Mouse (Mus musculus) midbrain, embryonic 13.5 days (tissue): ENCODE data around the gene Svop. TPM values are rescaled to one million over a fixed set of nuclear protein-coding genes. Genes with fewer than 3 reads are reported as not detected.

Experiments used
- ATAC-seq: fragments of 200-750 bp; cut with Nextera tagmentation; 2 replicates; pipeline ENCODE4 v1.8.0; 2017; ENCODE audit warnings: mild to moderate bottlenecking, moderate TSS enrichment, moderate library complexity
- H3K27ac ChIP-seq: fragments of 300-500 bp; sonication (generic); 2 replicates; pipeline ENCODE4 v1.5.1; 2015; ENCODE audit warnings: inconsistent platforms, mild to moderate bottlenecking, moderate library complexity
- H3K27me3 ChIP-seq: fragments of 300-500 bp; sonication (generic); 2 replicates; pipeline ENCODE4 v1.6.1; 2015; ENCODE audit warnings: mild to moderate bottlenecking, inconsistent platforms
- H3K36me3 ChIP-seq: fragments of 300-500 bp; sonication (generic); 2 replicates; pipeline ENCODE4 v1.6.1; 2015; ENCODE audit warnings: mild to moderate bottlenecking, inconsistent platforms
- H3K4me1 ChIP-seq: fragments of 300-500 bp; sonication (generic); replicated peaks from 2 replicates; pipeline ENCODE4 v1.6.1; 2015; ENCODE audit warnings: inconsistent platforms
- H3K4me2 ChIP-seq: fragments of 300-500 bp; sonication (generic); replicated peaks from 2 replicates; pipeline ENCODE4 v1.6.1; 2015; ENCODE audit warnings: moderate library complexity, mild to moderate bottlenecking, inconsistent platforms
- H3K4me3 ChIP-seq: fragments of 300-500 bp; sonication (generic); replicated peaks from 2 replicates; pipeline ENCODE4 v1.5.1; 2015; ENCODE audit warnings: mild to moderate bottlenecking, inconsistent platforms
- H3K9ac ChIP-seq: fragments of 300-500 bp; sonication (generic); replicated peaks from 2 replicates; pipeline ENCODE4 v1.6.1; 2015; ENCODE audit warnings: mild to moderate bottlenecking, inconsistent platforms
- H3K9me3 ChIP-seq: fragments of 300-500 bp; sonication (generic); 2 replicates; pipeline ENCODE4 v1.6.1; 2016; ENCODE audit warnings: mild to moderate bottlenecking, inconsistent platforms
- WGBS: fragments of 180-500 bp; shearing (Covaris S2); methylation state at CpG from one replicate; pipeline ENCODE4 v1.1.7; 2015; 5-methylcytosine and 5-hydroxymethylcytosine counted together
- polyA plus RNA-seq: library from polyadenylated mRNA; unstranded; fragments of >200 nt; fragmentation: Nextera tagmentation; extraction: Ambion mirVana; gene quantifications from 2 replicates; pipeline ENCODE4 v1.2.1, GENCODE M21; 2015

Gene Svop
- 79.3 and 82.7 TPM in 2 replicates for polyA plus RNA-seq

DNA sequence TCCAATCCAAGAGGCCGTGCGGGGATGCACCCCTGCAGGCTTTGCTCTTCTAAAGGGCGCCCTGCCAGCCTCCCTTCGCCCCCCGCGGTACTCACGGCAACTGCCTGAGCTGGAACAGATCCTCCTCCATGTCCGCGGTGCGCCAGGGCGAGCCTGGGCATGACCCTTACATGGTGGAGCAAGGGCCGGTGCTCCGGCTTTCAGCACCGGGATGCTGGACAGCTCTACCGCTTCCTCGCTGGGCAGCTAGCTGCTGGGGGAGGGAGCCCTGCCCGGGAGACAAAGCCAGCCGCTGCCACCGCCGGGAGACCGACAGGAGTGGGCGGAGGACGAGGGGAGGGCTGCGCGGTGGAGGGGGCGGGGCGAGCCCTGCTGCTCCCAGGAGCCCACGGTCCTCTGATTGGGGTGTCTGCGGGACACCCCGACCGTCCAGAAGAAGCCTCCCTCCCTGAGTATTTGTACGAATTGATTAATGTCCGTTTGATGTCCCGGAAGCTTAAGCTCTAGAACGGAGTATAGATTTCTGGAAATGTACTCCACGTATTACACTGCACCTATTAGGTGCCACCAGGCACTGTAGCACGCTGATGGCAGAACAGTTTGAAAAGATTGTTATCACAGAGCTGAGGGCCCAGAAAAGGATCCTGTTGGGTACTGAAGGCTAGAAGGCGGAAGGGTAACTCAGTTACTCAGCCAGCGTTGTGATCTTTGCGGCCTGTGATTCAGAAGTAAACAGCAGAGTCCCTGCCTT is at the start of gene Svop:
Gene Svop (minus strand): TSS at position 514 of the 751 bp plus-strand sequence.
- H3K36me3 ChIP-seq = no peaks in the 10 kb centered on the region
- H3K27ac ChIP-seq = peak within 1 kb of the TSS; percentile 96
- peaks cover 28% of the 10 kb centered on the region for H3K4me1 ChIP-seq
- H3K9ac ChIP-seq = peak within 1 kb of the TSS; percentile 95
- peak within 1 kb of the TSS; percentile 64 for H3K4me2 ChIP-seq
- no peaks in the 10 kb centered on the region for H3K9me3 ChIP-seq
- ATAC-seq = peak; percentile 88
- peak within 1 kb of the TSS; percentile 79 for H3K4me3 ChIP-seq
- WGBS = 3% methylated on average over 40 of the region's 40 CpGs
- H3K27me3 ChIP-seq = peaks cover 6% of the 10 kb centered on the region; the same call in 1 of the 2 replicates

DNA sequence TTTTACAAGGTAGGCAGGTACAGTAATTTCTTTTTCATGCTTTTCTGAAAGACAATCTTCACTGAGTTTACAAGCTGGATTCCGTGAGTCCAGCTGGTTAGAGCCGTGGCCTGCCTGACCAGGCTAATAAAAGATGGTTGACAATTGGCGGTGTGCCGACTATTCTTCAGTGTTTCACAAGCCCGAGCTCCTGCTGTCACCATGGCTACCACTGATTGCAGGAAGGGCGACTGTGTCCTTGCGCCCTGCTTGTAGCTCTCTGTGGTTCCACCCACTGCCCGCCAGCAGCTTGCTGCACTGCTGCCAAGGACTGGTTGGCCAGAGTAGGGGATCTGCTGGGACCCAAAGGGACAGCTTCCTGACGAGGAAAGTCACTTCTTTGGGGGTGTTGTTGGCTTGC is 47.8 kb upstream of the Svop start:
- H3K9me3 ChIP-seq = no peaks in the 10 kb centered on the region
- H3K36me3 ChIP-seq = no peaks in the 10 kb centered on the region
- 24% methylated on average over 9 of the region's 9 CpGs for WGBS
- peak overlapping the region; percentile 78 for H3K27ac ChIP-seq
- H3K4me1 ChIP-seq = peaks cover 29% of the 10 kb centered on the region
- peak; percentile 85 for ATAC-seq
- H3K4me2 ChIP-seq = peak overlapping the region; percentile 17
- no peaks in the 10 kb centered on the region for H3K27me3 ChIP-seq
- H3K4me3 ChIP-seq = no peak overlapping the region
- no peak overlapping the region for H3K9ac ChIP-seq

DNA sequence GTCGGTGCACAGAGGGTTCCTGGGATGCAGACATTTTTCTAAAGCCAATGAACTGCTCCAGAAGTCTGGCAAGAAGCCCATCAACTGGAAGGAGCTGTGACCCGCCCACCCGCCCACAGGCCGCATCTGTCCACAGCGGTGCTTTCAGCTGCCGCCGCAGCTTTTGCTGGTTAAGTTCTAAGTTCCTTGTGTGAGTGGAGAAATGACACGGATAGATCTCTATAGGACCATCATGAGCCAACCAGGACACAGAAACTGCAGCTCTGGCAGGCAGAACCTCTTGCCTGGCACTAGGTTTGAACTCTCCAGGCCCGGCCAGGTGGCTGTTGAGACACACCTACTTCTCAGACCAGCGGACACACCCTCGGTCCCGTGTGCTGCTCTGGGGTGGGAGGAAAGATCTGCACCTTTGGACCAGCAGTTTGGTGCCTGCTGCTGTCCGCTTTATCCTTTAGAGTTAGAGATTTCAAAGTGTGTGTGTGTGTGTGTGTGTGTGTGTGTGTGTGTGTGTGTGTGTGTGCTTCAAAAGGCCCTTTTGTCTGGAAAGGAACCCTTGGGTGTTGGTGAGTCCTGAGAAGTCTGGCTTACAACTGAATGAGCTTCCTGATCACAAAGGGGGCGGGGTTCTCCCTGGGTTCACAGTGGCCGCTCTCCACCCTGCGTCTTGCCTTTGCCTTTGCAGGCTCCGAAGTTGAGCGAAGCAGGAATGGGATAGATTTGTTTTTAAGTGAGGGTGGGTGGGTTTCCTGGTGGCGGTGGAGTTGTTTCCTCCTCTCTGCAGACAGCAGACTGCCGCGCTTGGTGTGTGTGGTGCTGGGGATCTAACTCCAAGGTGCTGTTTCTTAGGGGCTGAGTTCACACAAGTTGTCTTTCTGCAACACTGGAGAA is 47.2 kb upstream of the Svop start:
- no peaks in the 10 kb centered on the region for H3K27me3 ChIP-seq
- H3K9me3 ChIP-seq = no peaks in the 10 kb centered on the region
- no peak overlapping the region for H3K9ac ChIP-seq
- peak overlapping the region; percentile 78 for H3K27ac ChIP-seq
- H3K4me1 ChIP-seq = peaks cover 29% of the 10 kb centered on the region
- WGBS = 67% methylated on average over 21 of the region's 21 CpGs
- H3K4me2 ChIP-seq = peak overlapping the region; percentile 17; the same call in 1 of the 2 replicates
- ATAC-seq = peak; percentile 55
- H3K36me3 ChIP-seq = no peaks in the 10 kb centered on the region
- H3K4me3 ChIP-seq = no peak overlapping the region

DNA sequence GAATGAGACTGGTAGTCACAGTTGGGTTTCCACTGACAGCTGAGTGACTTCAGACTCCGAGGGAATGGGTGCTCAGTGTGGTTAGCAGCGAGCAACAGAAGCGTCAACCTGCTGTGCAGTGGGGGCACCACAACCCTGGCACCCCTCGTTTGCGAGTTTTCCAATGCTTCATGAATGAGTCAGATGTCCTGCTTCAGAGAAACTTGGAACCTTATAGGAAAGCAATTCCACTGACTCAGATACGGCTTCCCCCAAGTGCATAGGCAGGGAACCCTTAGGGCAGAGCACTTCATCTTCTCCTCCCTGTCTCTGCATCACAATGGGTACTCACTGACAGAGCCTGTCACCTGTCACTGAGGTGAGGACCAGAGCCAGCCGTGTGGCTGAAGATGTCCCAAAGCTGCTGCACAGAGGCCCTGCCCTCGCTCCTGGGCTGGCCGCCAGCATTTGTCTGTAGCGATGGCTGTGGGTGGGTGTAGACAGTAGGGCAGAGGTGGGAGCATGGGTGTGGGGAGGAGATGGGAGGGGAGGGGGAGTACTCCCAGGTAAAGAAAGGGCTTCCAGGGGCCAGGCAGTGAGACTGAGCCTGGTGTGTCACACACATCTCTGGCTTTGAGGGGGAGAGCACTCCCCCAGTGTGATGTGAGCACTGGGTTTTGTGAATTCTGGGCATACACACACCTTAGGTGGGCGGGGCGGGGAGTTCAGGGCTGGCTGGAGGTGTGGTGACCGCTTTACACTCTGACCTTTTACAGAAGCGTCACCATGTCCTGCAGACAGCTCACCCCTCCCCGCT is 46.3 kb upstream of the Svop start:
- WGBS = 86% methylated on average over 15 of the region's 15 CpGs
- no peak overlapping the region for H3K4me2 ChIP-seq
- no peaks in the 10 kb centered on the region for H3K9me3 ChIP-seq
- ATAC-seq = no peak
- no peak overlapping the region for H3K4me3 ChIP-seq
- H3K27ac ChIP-seq = no peak overlapping the region
- peaks cover 31% of the 10 kb centered on the region for H3K4me1 ChIP-seq
- no peaks in the 10 kb centered on the region for H3K27me3 ChIP-seq
- H3K9ac ChIP-seq = 0 out of 2 replicates have a peak overlapping the region, but pooled peaks have one; percentile 21
- no peaks in the 10 kb centered on the region for H3K36me3 ChIP-seq

DNA sequence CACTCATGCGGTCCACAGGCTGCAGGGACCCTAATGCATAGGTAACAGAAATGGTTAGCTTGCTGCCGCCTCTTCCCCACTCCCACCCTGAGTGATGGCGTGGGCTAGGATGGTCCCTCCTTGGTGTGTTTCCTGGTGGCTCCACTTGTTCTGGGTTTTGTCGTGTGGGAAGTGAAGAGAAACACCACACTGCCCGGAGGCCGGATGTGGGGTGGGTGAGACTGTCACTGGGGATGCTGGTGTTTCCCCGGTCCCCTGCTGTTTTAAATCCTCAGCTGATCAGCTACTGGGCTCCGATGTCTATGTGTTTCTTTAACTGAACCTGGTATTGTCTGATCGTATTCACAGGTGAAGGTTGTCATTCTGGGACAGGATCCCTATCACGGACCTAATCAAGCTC is 44.1 kb upstream of the Svop start:
- Histone ChIP-seq H3K9ac (no peak overlapping the region), H3K27ac (no peak overlapping the region), H3K4me2 (no peak overlapping the region), H3K9me3 (no peaks in the 10 kb centered on the region), H3K27me3 (no peaks in the 10 kb centered on the region), H3K4me1 (peaks cover 45% of the 10 kb centered on the region), H3K4me3 (no peak overlapping the region), H3K36me3 (no peaks in the 10 kb centered on the region)
- 90% methylated on average over 10 of the region's 10 CpGs for WGBS
- no peak for ATAC-seq

DNA sequence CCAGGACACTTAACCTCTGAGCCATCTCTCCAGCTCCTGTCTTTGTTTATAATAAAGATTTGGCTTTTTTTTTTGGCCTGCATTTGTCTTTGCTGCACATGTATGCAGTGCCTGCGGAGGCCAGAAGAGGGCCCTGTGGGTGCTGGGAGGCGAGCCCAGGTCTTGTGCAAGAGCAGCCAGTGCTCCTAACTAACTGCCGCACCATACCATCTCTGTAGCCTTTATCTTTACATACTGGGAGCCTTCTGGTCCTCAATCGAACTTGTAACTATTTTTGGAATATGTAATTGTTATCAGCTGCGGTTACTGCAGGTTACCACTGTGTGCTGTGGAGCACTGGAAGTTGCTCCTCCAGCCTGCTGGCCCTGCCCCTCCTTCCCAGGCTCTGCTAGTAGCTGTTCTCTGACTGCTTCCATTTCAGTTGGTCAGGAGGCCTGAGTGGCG is 42.7 kb upstream of the Svop start:
- no peak overlapping the region for H3K27ac ChIP-seq
- no peak overlapping the region; the same call in 1 of the 2 replicates for H3K9ac ChIP-seq
- WGBS = 70% methylated on average over 6 of the region's 6 CpGs
- H3K4me2 ChIP-seq = no peak overlapping the region
- H3K4me3 ChIP-seq = no peak overlapping the region
- H3K9me3 ChIP-seq = no peaks in the 10 kb centered on the region
- no peaks in the 10 kb centered on the region for H3K27me3 ChIP-seq
- H3K4me1 ChIP-seq = peaks cover 40% of the 10 kb centered on the region
- ATAC-seq = no peak
- H3K36me3 ChIP-seq = no peaks in the 10 kb centered on the region

DNA sequence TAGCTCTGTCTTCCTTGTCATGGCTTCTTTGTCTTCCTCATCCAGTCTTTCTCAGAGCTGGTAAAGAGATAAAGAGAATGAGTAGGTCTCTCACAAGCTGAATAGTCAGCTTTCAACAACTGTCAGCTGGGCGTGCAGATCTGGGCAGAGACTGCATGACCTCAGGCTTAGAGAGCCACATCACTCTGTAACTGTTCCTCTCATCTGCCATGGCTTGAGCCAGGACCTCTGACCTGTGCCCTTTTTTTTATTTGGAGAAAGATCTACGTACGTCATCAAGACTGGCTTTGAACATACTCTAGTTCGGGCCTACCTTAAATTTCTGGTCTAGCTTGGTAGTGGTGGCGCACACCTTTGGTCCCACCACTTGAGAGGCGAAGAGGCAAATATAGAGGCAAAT is 41.5 kb upstream of the Svop start:
- Histone ChIP-seq H3K27ac (no peak overlapping the region), H3K9me3 (no peaks in the 10 kb centered on the region), H3K27me3 (no peaks in the 10 kb centered on the region), H3K4me3 (no peak overlapping the region), H3K4me2 (0 out of 2 replicates have a peak overlapping the region, but pooled peaks have one; percentile 98), H3K9ac (no peak overlapping the region), H3K36me3 (no peaks in the 10 kb centered on the region), H3K4me1 (peaks cover 27% of the 10 kb centered on the region)
- 83% methylated on average over 6 of the region's 6 CpGs for WGBS
- ATAC-seq = no peak

DNA sequence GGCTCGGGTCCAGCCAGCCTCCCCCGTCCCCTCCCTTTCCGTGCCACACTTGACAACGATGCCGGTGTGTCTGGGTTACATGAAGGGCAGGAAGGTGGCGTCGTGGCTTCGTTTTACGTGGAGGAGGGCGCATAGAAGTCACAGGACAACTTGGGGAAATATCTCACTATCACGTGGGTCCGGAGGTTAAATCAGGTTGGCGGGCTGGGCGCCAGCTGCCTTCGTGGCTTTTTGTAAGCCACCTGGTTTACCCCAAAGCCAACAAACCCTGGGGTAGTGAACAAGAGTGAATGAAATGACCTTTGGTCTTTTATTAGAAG is 40.1 kb upstream of the Svop start:
- WGBS = under 1% methylated on average over 15 of the region's 15 CpGs
- Histone ChIP-seq H3K9me3 (no peaks in the 10 kb centered on the region), H3K4me2 (peak overlapping the region; percentile 98), H3K4me3 (peak overlapping the region; percentile 88), H3K9ac (peak overlapping the region; percentile 70), H3K27ac (0 out of 2 replicates have a peak overlapping the region, but pooled peaks have one; percentile 2), H3K4me1 (peaks cover 26% of the 10 kb centered on the region), H3K36me3 (no peaks in the 10 kb centered on the region), H3K27me3 (no peaks in the 10 kb centered on the region)
- no peak for ATAC-seq

DNA sequence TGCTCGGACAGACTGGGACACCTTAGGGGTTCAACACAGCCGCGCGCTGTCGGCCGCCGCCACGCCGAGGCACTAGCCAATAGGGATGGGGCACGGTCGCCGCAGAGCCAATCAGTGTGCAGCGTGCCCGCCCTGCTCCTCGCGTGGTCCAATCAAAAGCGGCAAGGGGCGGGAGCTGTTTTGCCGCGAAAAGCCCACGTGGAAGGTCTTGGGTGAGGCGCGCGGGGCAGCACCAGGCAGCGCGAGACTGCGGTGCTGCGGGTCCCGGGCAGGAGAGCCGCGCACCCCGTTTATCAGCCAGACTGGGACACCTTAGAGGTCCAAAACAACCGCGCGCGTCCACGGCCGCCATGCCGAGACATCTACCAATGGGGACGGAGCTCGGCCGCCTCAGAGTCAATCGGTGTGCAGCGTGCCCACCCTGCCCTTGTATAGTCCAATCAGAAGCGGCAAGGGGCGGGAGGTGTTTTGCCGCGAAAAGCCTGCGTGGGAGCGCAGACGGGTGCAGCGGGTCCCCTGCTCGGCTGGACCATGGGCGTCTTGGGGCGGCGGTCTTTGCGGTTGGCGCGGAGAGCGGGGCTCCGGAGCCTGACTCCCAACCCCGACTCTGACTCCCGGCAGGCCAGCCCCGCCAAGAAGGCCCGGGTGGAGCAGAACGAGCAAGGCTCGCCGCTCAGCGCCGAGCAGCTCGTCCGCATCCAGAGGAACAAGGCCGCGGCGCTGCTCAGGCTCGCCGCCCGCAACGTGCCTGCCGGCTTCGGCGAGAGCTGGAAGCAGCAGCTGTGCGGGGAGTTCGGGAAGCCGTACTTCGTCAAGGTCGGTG is 39.5 kb upstream of the Svop start:
- Histone ChIP-seq H3K4me2 (peak overlapping the region; percentile 98), H3K9me3 (no peaks in the 10 kb centered on the region), H3K4me3 (peak overlapping the region; percentile 88), H3K4me1 (peaks cover 26% of the 10 kb centered on the region), H3K27ac (0 out of 2 replicates have a peak overlapping the region, but pooled peaks have one; percentile 19), H3K36me3 (no peaks in the 10 kb centered on the region), H3K9ac (peak overlapping the region; percentile 70), H3K27me3 (no peaks in the 10 kb centered on the region)
- peak; percentile 98 for ATAC-seq
- under 1% methylated on average over 87 of the region's 87 CpGs for WGBS

DNA sequence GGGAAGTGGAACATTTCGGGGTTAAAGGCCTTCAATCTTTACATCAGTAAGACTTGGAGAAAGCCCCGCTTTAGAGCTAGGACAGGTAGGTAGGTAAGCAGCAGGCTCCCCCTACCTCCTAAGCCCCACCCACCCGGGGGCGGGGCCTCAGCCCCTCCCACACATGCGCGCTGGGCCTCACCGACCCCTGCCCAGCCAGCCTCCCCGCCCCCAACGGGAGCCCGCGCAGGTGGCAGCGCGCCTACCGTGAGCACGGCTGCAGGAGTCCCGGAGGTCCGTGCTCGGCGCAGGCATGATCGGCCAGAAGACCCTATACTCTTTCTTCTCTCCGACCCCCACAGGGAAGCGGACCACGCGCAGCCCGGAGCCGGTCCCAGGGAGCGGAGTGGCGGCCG is 38.8 kb upstream of the Svop start, which contains the start of gene Ung:
Gene Ung (plus strand): TSS at position 176 of the 395 bp plus-strand sequence.
- 0 out of 2 replicates have a peak within 1 kb of the TSS, but pooled peaks have one; percentile 19 for H3K27ac ChIP-seq
- H3K36me3 ChIP-seq = peaks cover 6% of the 10 kb centered on the region; the same call in 1 of the 2 replicates
- no peaks in the 10 kb centered on the region for H3K27me3 ChIP-seq
- WGBS = 1% methylated on average over 29 of the region's 29 CpGs
- peaks cover 26% of the 10 kb centered on the region for H3K4me1 ChIP-seq
- H3K9me3 ChIP-seq = no peaks in the 10 kb centered on the region
- H3K4me2 ChIP-seq = peak within 1 kb of the TSS; percentile 98
- H3K4me3 ChIP-seq = peak within 1 kb of the TSS; percentile 88
- H3K9ac ChIP-seq = peak within 1 kb of the TSS; percentile 70
- peak; percentile 41 for ATAC-seq
